Mouse (Mus musculus) spleen, adult 12 weeks (tissue): ENCODE data around the gene Myh9.

Experiments
- DNase-seq: peaks from one replicate; pipeline ENCODE4 v3.0.0; 2022; ENCODE audit warnings: low spot score

The Myh9 gene

GRCm38 (mm10) chr15:77828242-77828641, 13.7 kb downstream of the Myh9 start:
- DNase-seq = no peak

- DNase-seq = no peak
Measured at GRCm38 (mm10) chr15:77827794-77828193, 14.2 kb downstream of the Myh9 start.

GRCm38 (mm10) chr15:77827379-77827778, 14.6 kb downstream of the Myh9 start:
- DNase-seq = no peak

- DNase-seq = no peak
Measured at GRCm38 (mm10) chr15:77825382-77825781, 16.6 kb downstream of the Myh9 start.

GRCm38 (mm10) chr15:77824321-77824720, 17.7 kb downstream of the Myh9 start:
- no peak for DNase-seq

- DNase-seq = no peak
Measured at GRCm38 (mm10) chr15:77823634-77824033, 18.3 kb downstream of the Myh9 start.

- no peak for DNase-seq
Measured at GRCm38 (mm10) chr15:77823196-77823595, 18.8 kb downstream of the Myh9 start.

- no peak for DNase-seq
Measured at GRCm38 (mm10) chr15:77822671-77823070, 19.3 kb downstream of the Myh9 start.

GRCm38 (mm10) chr15:77822057-77822466, 19.9 kb downstream of the Myh9 start:
- DNase-seq = no peak

GRCm38 (mm10) chr15:77821424-77821823, 20.6 kb downstream of the Myh9 start:
- DNase-seq = no peak

- DNase-seq = no peak
Measured at GRCm38 (mm10) chr15:77820480-77821163, 21.4 kb downstream of the Myh9 start.

- no peak for DNase-seq
Measured at GRCm38 (mm10) chr15:77819894-77820387, 22.0 kb downstream of the Myh9 start.

- DNase-seq = no peak
Measured at GRCm38 (mm10) chr15:77818556-77819158, 23.3 kb downstream of the Myh9 start.

GRCm38 (mm10) chr15:77817417-77817816, 24.6 kb downstream of the Myh9 start:
- DNase-seq = no peak

GRCm38 (mm10) chr15:77816601-77816950, 25.4 kb downstream of the Myh9 start:
- DNase-seq = no peak

GRCm38 (mm10) chr15:77815867-77816600, 25.9 kb downstream of the Myh9 start:
- DNase-seq = no peak

- DNase-seq = no peak
Measured at GRCm38 (mm10) chr15:77813639-77814375, 28.2 kb downstream of the Myh9 start.

GRCm38 (mm10) chr15:77812578-77812977, 29.4 kb downstream of the Myh9 start:
- DNase-seq = no peak

GRCm38 (mm10) chr15:77811099-77811760, 30.7 kb downstream of the Myh9 start:
- no peak for DNase-seq

- no peak for DNase-seq
Measured at GRCm38 (mm10) chr15:77810416-77811098, 31.4 kb downstream of the Myh9 start.

GRCm38 (mm10) chr15:77809434-77809833, 32.5 kb downstream of the Myh9 start:
- DNase-seq = no peak
